Mouse (Mus musculus) kidney, embryonic 14.5 days (tissue): ENCODE results near the gene Zmynd8. TPM values are rescaled to one million over a fixed set of nuclear protein-coding genes. Genes with fewer than 3 reads are reported as not detected.
A peak's percentile ranks its signal among the peaks of the same experiment; 100 is the strongest.

Experiments used
- ATAC-seq: fragments of 200-750 bp; cut with Nextera tagmentation; 2 replicates; pipeline ENCODE4 v1.8.0; 2017; ENCODE audit warnings: moderate number of reproducible peaks, mild to moderate bottlenecking, moderate TSS enrichment, moderate library complexity; ENCODE audit not compliant: low FRiP score, low TSS enrichment
- H3K27ac ChIP-seq: fragments of 300-500 bp; sonication (generic); 2 replicates; pipeline ENCODE4 v1.5.1; 2014; ENCODE audit warnings: low read depth, mild to moderate bottlenecking, low read length, moderate library complexity, mixed read lengths
- H3K27me3 ChIP-seq: fragments of 300-500 bp; sonication (generic); 2 replicates; pipeline ENCODE4 v1.6.1; 2014; ENCODE audit warnings: mild to moderate bottlenecking, low read length; ENCODE audit not compliant: control insufficient read depth, insufficient read depth
- H3K36me3 ChIP-seq: fragments of 300-500 bp; sonication (generic); 2 replicates; pipeline ENCODE4 v1.6.1; 2014; ENCODE audit warnings: low read length, mixed read lengths; ENCODE audit not compliant: control insufficient read depth, insufficient read depth
- H3K4me1 ChIP-seq: fragments of 300-500 bp; sonication (generic); 2 replicates; pipeline ENCODE4 v1.6.1; 2014; ENCODE audit warnings: low read length, mixed read lengths; ENCODE audit not compliant: control insufficient read depth, insufficient read depth
- H3K4me2 ChIP-seq: fragments of 300-500 bp; sonication (generic); replicated peaks from 2 replicates; pipeline ENCODE4 v1.6.1; 2014; ENCODE audit warnings: low read depth, mild to moderate bottlenecking, low read length
- H3K4me3 ChIP-seq: fragments of 300-500 bp; sonication (generic); 2 replicates; pipeline ENCODE4 v1.5.1; 2014; ENCODE audit warnings: mild to moderate bottlenecking, low read length
- H3K9ac ChIP-seq: fragments of 300-500 bp; sonication (generic); 2 replicates; pipeline ENCODE4 v1.6.1; 2014; ENCODE audit warnings: low read depth, mild to moderate bottlenecking, low read length, moderate library complexity
- H3K9me3 ChIP-seq: fragments of 300-500 bp; sonication (generic); 2 replicates; pipeline ENCODE4 v1.6.1; 2016; ENCODE audit warnings: low read length; ENCODE audit not compliant: control insufficient read depth
- WGBS: fragments of 180-500 bp; shearing (Covaris S2); extraction: QIAGEN DNeasy Blood & Tissue Kit; methylation state at CpG from one replicate; pipeline ENCODE4 v1.1.7; 2014; 5-methylcytosine and 5-hydroxymethylcytosine counted together
- polyA plus RNA-seq: library from polyadenylated mRNA; unstranded; fragments of >200 nt; fragmentation: Nextera tagmentation; extraction: Ambion mirVana; gene quantifications from 2 replicates; pipeline ENCODE4 v1.2.1, GENCODE M21; 2014

Gene Zmynd8
- polyA plus RNA-seq, 1 experiment from 2014 or later: 61.1 TPM

- Histone ChIP-seq H3K4me1 (peaks cover 62% of the 10 kb centered on the region), H3K9ac (0 out of 2 replicates have a peak overlapping the region, but pooled peaks have one; percentile 7), H3K9me3 (no peaks in the 10 kb centered on the region), H3K4me3 (no peak overlapping the region), H3K4me2 (no peak overlapping the region), H3K27ac (peak overlapping the region; percentile 96; the same call in 1 of the 2 replicates), H3K27me3 (no peaks in the 10 kb centered on the region), H3K36me3 (peaks cover 33% of the 10 kb centered on the region)
- ATAC-seq: no peak
- 75% methylated on average over 7 of the region's 7 CpGs for WGBS
Observed at GRCm38 (mm10) chr2:165873196-165873595, 25.6 kb downstream of the Zmynd8 start.

GRCm38 (mm10) chr2:165869257-165869656, 29.6 kb downstream of the Zmynd8 start:
- WGBS: 59% methylated on average over 1 of the region's 1 CpGs
- peaks cover 36% of the 10 kb centered on the region for H3K36me3 ChIP-seq
- ATAC-seq: no peak
- no peak overlapping the region for H3K4me2 ChIP-seq
- H3K4me3 ChIP-seq: no peak overlapping the region
- H3K27ac ChIP-seq: peak overlapping the region; percentile 82; the same call in 1 of the 2 replicates
- no peaks in the 10 kb centered on the region for H3K9me3 ChIP-seq
- peaks cover 44% of the 10 kb centered on the region for H3K4me1 ChIP-seq
- no peaks in the 10 kb centered on the region for H3K27me3 ChIP-seq
- no peak overlapping the region for H3K9ac ChIP-seq

- Histone ChIP-seq H3K4me2 (no peak overlapping the region), H3K9me3 (no peaks in the 10 kb centered on the region), H3K27me3 (no peaks in the 10 kb centered on the region), H3K4me3 (no peak overlapping the region), H3K36me3 (peaks cover 32% of the 10 kb centered on the region), H3K9ac (0 out of 2 replicates have a peak overlapping the region, but pooled peaks have one; percentile 7), H3K4me1 (peaks cover 38% of the 10 kb centered on the region), H3K27ac (peak overlapping the region; percentile 82)
- no peak for ATAC-seq
- WGBS: 54% methylated on average over 8 of the region's 8 CpGs
Observed at GRCm38 (mm10) chr2:165868522-165869175, 30.2 kb downstream of the Zmynd8 start.

GRCm38 (mm10) chr2:165867549-165867948, 31.3 kb downstream of the Zmynd8 start:
- Histone ChIP-seq H3K4me2 (no peak overlapping the region), H3K9ac (peak overlapping the region; percentile 13; the same call in 1 of the 2 replicates), H3K9me3 (no peaks in the 10 kb centered on the region), H3K27me3 (no peaks in the 10 kb centered on the region), H3K4me1 (peaks cover 36% of the 10 kb centered on the region), H3K4me3 (no peak overlapping the region), H3K27ac (peak overlapping the region; percentile 82), H3K36me3 (peaks cover 26% of the 10 kb centered on the region)
- 62% methylated on average over 9 of the region's 9 CpGs for WGBS
- no peak for ATAC-seq

- H3K36me3 ChIP-seq: peaks cover 26% of the 10 kb centered on the region
- H3K9me3 ChIP-seq: no peaks in the 10 kb centered on the region
- H3K4me2 ChIP-seq: no peak overlapping the region
- no peak overlapping the region for H3K4me3 ChIP-seq
- peak overlapping the region; percentile 13; the same call in 1 of the 2 replicates for H3K9ac ChIP-seq
- ATAC-seq: no peak
- H3K27me3 ChIP-seq: no peaks in the 10 kb centered on the region
- H3K4me1 ChIP-seq: peaks cover 40% of the 10 kb centered on the region
- peak overlapping the region; percentile 82 for H3K27ac ChIP-seq
- 52% methylated on average over 12 of the region's 12 CpGs for WGBS
Observed at GRCm38 (mm10) chr2:165866951-165867387, 31.8 kb downstream of the Zmynd8 start.

GRCm38 (mm10) chr2:165866412-165866811, 32.4 kb downstream of the Zmynd8 start:
- H3K27ac ChIP-seq: peak overlapping the region; percentile 82
- 61% methylated on average over 8 of the region's 8 CpGs for WGBS
- H3K4me1 ChIP-seq: peaks cover 45% of the 10 kb centered on the region
- ATAC-seq: no peak
- H3K4me2 ChIP-seq: no peak overlapping the region
- peaks cover 24% of the 10 kb centered on the region for H3K36me3 ChIP-seq
- H3K9me3 ChIP-seq: no peaks in the 10 kb centered on the region
- H3K27me3 ChIP-seq: no peaks in the 10 kb centered on the region
- no peak overlapping the region for H3K4me3 ChIP-seq
- H3K9ac ChIP-seq: no peak overlapping the region; the same call in 1 of the 2 replicates

GRCm38 (mm10) chr2:165864769-165865168, 34.0 kb downstream of the Zmynd8 start:
- H3K4me3 ChIP-seq: no peak overlapping the region
- no peak overlapping the region for H3K4me2 ChIP-seq
- no peak overlapping the region for H3K9ac ChIP-seq
- peaks cover 18% of the 10 kb centered on the region; the same call in 1 of the 2 replicates for H3K36me3 ChIP-seq
- H3K4me1 ChIP-seq: peaks cover 45% of the 10 kb centered on the region
- no peaks in the 10 kb centered on the region for H3K27me3 ChIP-seq
- 70% methylated on average over 3 of the region's 3 CpGs for WGBS
- ATAC-seq: no peak
- H3K27ac ChIP-seq: no peak overlapping the region
- H3K9me3 ChIP-seq: no peaks in the 10 kb centered on the region

- H3K27ac ChIP-seq: peak overlapping the region; percentile 33
- no peaks in the 10 kb centered on the region for H3K9me3 ChIP-seq
- no peak overlapping the region for H3K4me2 ChIP-seq
- WGBS: 56% methylated on average over 26 of the region's 26 CpGs
- H3K27me3 ChIP-seq: no peaks in the 10 kb centered on the region
- no peak overlapping the region for H3K4me3 ChIP-seq
- H3K36me3 ChIP-seq: peaks cover 10% of the 10 kb centered on the region; the same call in 1 of the 2 replicates
- peak; percentile 61 for ATAC-seq
- H3K9ac ChIP-seq: no peak overlapping the region
- peaks cover 48% of the 10 kb centered on the region for H3K4me1 ChIP-seq
Observed at GRCm38 (mm10) chr2:165861683-165862594, 36.9 kb downstream of the Zmynd8 start.
